Mouse (Mus musculus) bone marrow, adult 2 months (tissue): Measurements from ENCODE around the gene Tas2r126. TPM values are rescaled to one million over a fixed set of nuclear protein-coding genes. Genes with fewer than 3 reads are reported as not detected.
"Not testable (repeated sequence)": the region's sequence is repeated elsewhere in the genome, so short reads cannot be mapped to it uniquely, and the experiment has no call there.

Experiments
- H3K27ac ChIP-seq: fragments of 200-500 bp; 2 replicates; pipeline ENCODE4 v1.5.1; 2012; ENCODE audit warnings: low read depth, mild to moderate bottlenecking, control low read depth, inconsistent platforms, low read length; ENCODE audit not compliant: control insufficient read depth, poor library complexity, insufficient read depth
- H3K4me1 ChIP-seq: fragments of 200-500 bp; 2 replicates; pipeline ENCODE4 v1.6.1; 2011; ENCODE audit warnings: low read length; ENCODE audit not compliant: control insufficient read depth, insufficient read depth
- H3K4me3 ChIP-seq: fragments of 200-500 bp; replicated peaks from 2 replicates; pipeline ENCODE3; 2011; ENCODE audit warnings: mild to moderate bottlenecking, low read depth, low read length, control low read depth; ENCODE audit not compliant: control insufficient read depth
- CTCF ChIP-seq: fragments of 200-500 bp; IDR thresholded peaks from 2 replicates; pipeline ENCODE4 v1.5.1; 2011; ENCODE audit warnings: low read length, control low read depth; ENCODE audit not compliant: control insufficient read depth, insufficient read depth
- POLR2A ChIP-seq: fragments of 200-500 bp; IDR thresholded peaks from 2 replicates; pipeline ENCODE4 v1.6.1; 2011; ENCODE audit warnings: low read depth, mild to moderate bottlenecking, control low read depth, low read length, borderline replicate concordance; ENCODE audit not compliant: control insufficient read depth
- WGBS: fragments of 180-500 bp; shearing (Covaris S2); methylation state at CpG from one replicate; pipeline ENCODE4 v1.1.7; 2018; 5-methylcytosine and 5-hydroxymethylcytosine counted together
- polyA plus RNA-seq: library from polyadenylated mRNA; stranded (reverse); fragments of >200 nt; gene quantifications from 2 replicates; pipeline ENCODE4 v1.2.4, GENCODE M21; 2011; ENCODE audit warnings: low replicate concordance; ENCODE audit not compliant: missing spikeins, insufficient read depth, insufficient read length

Tas2r126 gene
- polyA plus RNA-seq, 1 experiment = not detected

DNA sequence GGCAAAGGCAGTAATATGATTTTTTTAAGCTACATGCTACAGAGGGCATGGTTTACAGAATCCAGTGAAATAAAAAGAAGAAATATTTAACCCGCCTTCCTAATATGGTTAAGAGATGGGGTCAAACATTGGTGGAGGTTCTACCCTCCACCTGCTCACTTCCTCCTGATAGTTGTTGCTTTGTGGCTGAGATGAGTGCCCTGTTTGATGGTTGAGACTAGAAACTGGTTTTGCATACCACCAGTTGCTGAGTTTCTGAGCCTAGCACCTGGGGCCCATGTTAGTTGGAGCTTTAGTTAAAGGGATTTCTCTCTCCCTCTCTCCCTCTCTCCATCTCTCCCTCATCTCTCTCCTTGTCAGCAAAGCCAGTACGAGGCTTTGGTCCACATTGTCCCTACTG lies 13.0 kb downstream of the Tas2r126 start:
- no peak overlapping the region for H3K27ac ChIP-seq
- TF ChIP-seq CTCF = no peak
- TF ChIP-seq POLR2A = no peak
- H3K4me1 ChIP-seq = no peaks in the 10 kb centered on the region
- no peak overlapping the region for H3K4me3 ChIP-seq
- WGBS = 70% methylated on average over 2 of the region's 2 CpGs

GRCm38 (mm10) chr6:42465096-42465495 lies 30.8 kb downstream of the Tas2r126 start, which contains the start of gene Olfr458:
Gene Olfr458, minus strand, starts transcription at chr6:42465196.
- TF ChIP-seq CTCF (no peak), POLR2A (no peak)
- Histone ChIP-seq H3K4me1 (no peaks in the 10 kb centered on the region), H3K27ac (no peak within 1 kb of the TSS), H3K4me3 (no peak within 1 kb of the TSS)
- WGBS = 76% methylated on average over 1 of the region's 1 CpGs

GRCm38 (mm10) chr6:42470542-42470941 lies 36.2 kb downstream of the Tas2r126 start:
- Histone ChIP-seq H3K27ac (no peak overlapping the region), H3K4me3 (no peak overlapping the region), H3K4me1 (no peaks in the 10 kb centered on the region)
- TF ChIP-seq CTCF (no peak), POLR2A (no peak)
- WGBS = 85% methylated on average over 4 of the region's 4 CpGs

- H3K4me3 ChIP-seq, H3K27ac ChIP-seq, H3K4me1 ChIP-seq: not testable (repeated sequence)
- 89% methylated on average over 4 of the region's 4 CpGs for WGBS
These were observed 37.0 kb downstream of the Tas2r126 start for GRCm38 (mm10) chr6:42471298-42471697.

DNA sequence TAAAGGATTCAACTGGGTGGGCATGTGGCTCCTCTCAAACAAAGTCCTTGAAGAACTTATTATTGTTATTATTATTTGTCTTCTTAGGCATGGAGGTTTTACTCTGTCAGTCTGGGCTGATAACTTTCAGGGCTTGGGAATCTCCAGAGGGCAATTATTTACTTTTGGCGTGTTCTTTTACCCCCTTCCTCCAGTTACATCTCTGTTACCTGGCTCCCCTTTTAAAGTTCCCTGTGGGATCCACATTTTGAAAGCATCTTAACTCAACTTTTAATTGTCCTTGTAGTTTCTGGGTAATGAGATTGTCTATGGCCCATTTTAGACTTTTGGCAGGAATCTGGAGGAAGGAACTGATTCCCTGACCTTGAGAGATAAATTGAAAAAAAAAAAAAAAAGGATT lies 41.9 kb downstream of the Tas2r126 start, which contains the start of gene Olfr457:
Olfr457 (minus strand) TSS at position 101 of the 400 bp plus-strand sequence.
- 66% methylated on average over 1 of the region's 1 CpGs for WGBS
- TF ChIP-seq CTCF (no peak), POLR2A (no peak)
- no peak within 1 kb of the TSS for H3K27ac ChIP-seq
- no peaks in the 10 kb centered on the region for H3K4me1 ChIP-seq
- no peak within 1 kb of the TSS for H3K4me3 ChIP-seq

DNA sequence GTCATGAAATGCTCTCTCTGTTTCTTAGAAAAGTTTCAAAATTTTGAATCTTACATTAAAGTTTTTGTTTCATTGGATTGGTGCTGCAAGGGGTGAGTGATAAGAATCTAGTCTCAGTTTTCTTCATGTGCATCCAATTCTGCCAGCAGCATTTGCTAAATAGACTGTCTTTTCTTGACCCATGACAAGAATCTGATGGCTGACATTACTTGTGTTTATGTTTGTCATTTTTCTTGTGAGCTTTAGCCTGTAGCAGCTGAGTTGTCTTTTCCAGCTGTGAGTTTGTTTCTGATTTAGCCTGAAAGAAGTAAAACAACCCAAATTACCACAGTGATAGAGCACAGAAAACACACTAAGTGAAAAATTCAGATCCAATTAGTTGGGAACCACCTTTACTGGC lies 50.3 kb downstream of the Tas2r126 start:
- no peak overlapping the region for H3K4me3 ChIP-seq
- no peak overlapping the region for H3K27ac ChIP-seq
- H3K4me1 ChIP-seq = no peaks in the 10 kb centered on the region
- TF ChIP-seq CTCF = no peak
- no peak for TF ChIP-seq POLR2A

Other genes starting within 250 kb of the Tas2r126 start
- gene Tas2r144, start 219.2 kb upstream of the Tas2r126 start, polyA plus RNA-seq = not detected in 2 replicates
- gene Gstk1, start 188.6 kb upstream of the Tas2r126 start, polyA plus RNA-seq = 1.3 and 8.3 TPM in 2 replicates
- gene Tmem139, start 172.6 kb upstream of the Tas2r126 start, polyA plus RNA-seq = not detected in 2 replicates
- 20.9 and 27.5 TPM in 2 replicates for gene Casp2, start 169.6 kb upstream of the Tas2r126 start, polyA plus RNA-seq
- gene Clcn1, start 147.8 kb upstream of the Tas2r126 start, polyA plus RNA-seq = 2.1 and 4.2 TPM in 2 replicates
- 0.85 TPM in 1 of 2 replicates, not detected in the other for gene Fam131b, start 109.9 kb upstream of the Tas2r126 start, polyA plus RNA-seq
- gene Zyx, start 84.9 kb upstream of the Tas2r126 start, polyA plus RNA-seq = 90.3 and 169 TPM in 2 replicates
- not detected in 2 replicates for gene Epha1, start 61.3 kb upstream of the Tas2r126 start, polyA plus RNA-seq
- not detected in 2 replicates for gene Tas2r143, start 34.3 kb upstream of the Tas2r126 start, polyA plus RNA-seq
- gene Tas2r135, start 29.1 kb upstream of the Tas2r126 start, polyA plus RNA-seq = not detected in 2 replicates
- gene Olfr458, start 30.7 kb downstream of the Tas2r126 start, polyA plus RNA-seq = not detected in 2 replicates
- not detected in 2 replicates for gene Olfr457, start 41.8 kb downstream of the Tas2r126 start, polyA plus RNA-seq
- gene Olfr456, start 52.7 kb downstream of the Tas2r126 start, polyA plus RNA-seq = not detected in 2 replicates
- not detected in 2 replicates for gene Olfr455, start 113.1 kb downstream of the Tas2r126 start, polyA plus RNA-seq
- not detected in 2 replicates for gene Tcaf3, start 163.2 kb downstream of the Tas2r126 start, polyA plus RNA-seq
- gene Tcaf2, start 210.7 kb downstream of the Tas2r126 start, polyA plus RNA-seq = 1.00 TPM in 1 of 2 replicates, not detected in the other